Mouse (Mus musculus) liver, embryonic 14.5 days (tissue): ENCODE data around the gene Nat8l.

Experiments used
- CTCF ChIP-seq: IDR thresholded peaks from 2 replicates; pipeline ENCODE4 v1.5.1; 2016; ENCODE audit warnings: antibody characterized with exemption, low read depth, control low read depth
- EP300 ChIP-seq: IDR thresholded peaks from 2 replicates; pipeline ENCODE4 v1.6.1; 2016; ENCODE audit warnings: antibody characterized with exemption, low read depth

- TF ChIP-seq CTCF (no peak), EP300 (no peak)
Measured at GRCm38 (mm10) chr5:34004618-34005017, 8.8 kb downstream of the Nat8l start.
